Mouse (Mus musculus) lung, postnatal 0 days (tissue): ENCODE results near the gene Iscu. TPM values are rescaled to one million over a fixed set of nuclear protein-coding genes. Genes with fewer than 3 reads are reported as not detected.

ENCODE experiments used
- ATAC-seq: fragments of 200-750 bp; cut with Nextera tagmentation; 2 replicates; pipeline ENCODE4 v1.8.0; 2017; ENCODE audit warnings: moderate library complexity
- DNase-seq: peaks from one replicate; pipeline ENCODE4 v3.0.0-alpha.2; 2016; ENCODE audit warnings: low spot score
- H3K27ac ChIP-seq: fragments of 300-500 bp; sonication (generic); 2 replicates; pipeline ENCODE4 v1.5.1; 2014; ENCODE audit warnings: antibody characterized with exemption, mild to moderate bottlenecking, low read length, mixed read lengths
- H3K27me3 ChIP-seq: fragments of 300-500 bp; sonication (generic); replicated peaks from 2 replicates; pipeline ENCODE4 v1.6.1; 2014; ENCODE audit warnings: low read length, mixed read lengths; ENCODE audit not compliant: insufficient read depth
- H3K36me3 ChIP-seq: fragments of 300-500 bp; sonication (generic); 2 replicates; pipeline ENCODE4 v1.6.1; 2014; ENCODE audit warnings: low read length, mixed read lengths; ENCODE audit not compliant: insufficient read depth
- H3K4me1 ChIP-seq: fragments of 300-500 bp; sonication (generic); 2 replicates; pipeline ENCODE4 v1.6.1; 2014; ENCODE audit warnings: antibody characterized with exemption, low read depth, low read length, mixed read lengths; ENCODE audit not compliant: insufficient read depth
- H3K4me2 ChIP-seq: fragments of 300-500 bp; sonication (generic); replicated peaks from 2 replicates; pipeline ENCODE4 v1.6.1; 2014; ENCODE audit warnings: low read depth, mild to moderate bottlenecking, low read length, moderate library complexity, mixed read lengths
- H3K4me3 ChIP-seq: fragments of 300-500 bp; sonication (generic); 2 replicates; pipeline ENCODE4 v1.5.1; 2014; ENCODE audit warnings: low read depth, low read length
- H3K9ac ChIP-seq: fragments of 300-500 bp; sonication (generic); replicated peaks from 2 replicates; pipeline ENCODE4 v1.6.1; 2014; ENCODE audit warnings: low read depth, mild to moderate bottlenecking
- H3K9me3 ChIP-seq: fragments of 300-500 bp; sonication (generic); 2 replicates; pipeline ENCODE4 v1.6.1; 2016; ENCODE audit warnings: low read length, mixed read lengths
- CTCF ChIP-seq: IDR thresholded peaks from 2 replicates; pipeline ENCODE4 v1.5.1; 2016; ENCODE audit warnings: antibody characterized with exemption, mild to moderate bottlenecking
- EP300 ChIP-seq: IDR thresholded peaks from 2 replicates; pipeline ENCODE4 v1.6.1; 2016; ENCODE audit warnings: antibody characterized with exemption, mild to moderate bottlenecking, control low read depth
- WGBS: fragments of 180-500 bp; shearing (Covaris S2); extraction: QIAGEN DNeasy Blood & Tissue Kit; methylation state at CpG from one replicate; pipeline ENCODE4 v1.1.7; 2014; 5-methylcytosine and 5-hydroxymethylcytosine counted together
- polyA plus RNA-seq: library from polyadenylated mRNA; unstranded; fragments of >200 nt; fragmentation: Nextera tagmentation; extraction: Ambion mirVana; gene quantifications from 2 replicates; pipeline ENCODE4 v1.2.1, GENCODE M21; 2015

Iscu gene
- polyA plus RNA-seq, 1 experiment from 2014 or later = 225 TPM

DNA sequence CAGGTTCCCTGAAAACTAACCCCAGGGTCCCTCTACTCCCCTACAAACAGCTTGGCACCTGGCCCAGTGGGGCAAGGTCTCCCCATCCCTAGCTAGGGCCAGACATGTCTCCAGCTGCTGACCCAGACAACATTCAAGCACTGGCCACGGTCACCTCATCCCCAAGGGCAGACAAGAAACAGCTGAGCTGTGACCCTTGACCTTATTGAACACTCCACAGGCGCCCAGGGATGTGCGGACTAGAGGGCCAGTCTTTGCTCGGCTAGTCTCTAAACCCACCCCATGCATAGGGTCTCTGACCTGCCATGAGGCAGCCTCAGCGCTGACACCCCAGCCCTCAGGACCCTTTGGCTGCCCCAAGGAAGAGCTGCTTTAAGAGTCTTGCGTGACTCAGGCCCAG lies 16.1 kb downstream of the Iscu start:
- no peaks in the 10 kb centered on the region for H3K27me3 ChIP-seq
- TF ChIP-seq CTCF (no peak), EP300 (no peak)
- WGBS = 48% methylated on average over 6 of the region's 6 CpGs
- no peak overlapping the region for H3K9ac ChIP-seq
- no peaks in the 10 kb centered on the region for H3K9me3 ChIP-seq
- no peak overlapping the region for H3K4me2 ChIP-seq
- H3K27ac ChIP-seq = peak overlapping the region; percentile 57; the same call in 1 of the 2 replicates
- peak; percentile 44 for DNase-seq
- H3K4me3 ChIP-seq = no peak overlapping the region
- H3K4me1 ChIP-seq = peaks cover 3% of the 10 kb centered on the region; the same call in 1 of the 2 replicates
- H3K36me3 ChIP-seq = no peaks in the 10 kb centered on the region
- ATAC-seq = peak; percentile 28

DNA sequence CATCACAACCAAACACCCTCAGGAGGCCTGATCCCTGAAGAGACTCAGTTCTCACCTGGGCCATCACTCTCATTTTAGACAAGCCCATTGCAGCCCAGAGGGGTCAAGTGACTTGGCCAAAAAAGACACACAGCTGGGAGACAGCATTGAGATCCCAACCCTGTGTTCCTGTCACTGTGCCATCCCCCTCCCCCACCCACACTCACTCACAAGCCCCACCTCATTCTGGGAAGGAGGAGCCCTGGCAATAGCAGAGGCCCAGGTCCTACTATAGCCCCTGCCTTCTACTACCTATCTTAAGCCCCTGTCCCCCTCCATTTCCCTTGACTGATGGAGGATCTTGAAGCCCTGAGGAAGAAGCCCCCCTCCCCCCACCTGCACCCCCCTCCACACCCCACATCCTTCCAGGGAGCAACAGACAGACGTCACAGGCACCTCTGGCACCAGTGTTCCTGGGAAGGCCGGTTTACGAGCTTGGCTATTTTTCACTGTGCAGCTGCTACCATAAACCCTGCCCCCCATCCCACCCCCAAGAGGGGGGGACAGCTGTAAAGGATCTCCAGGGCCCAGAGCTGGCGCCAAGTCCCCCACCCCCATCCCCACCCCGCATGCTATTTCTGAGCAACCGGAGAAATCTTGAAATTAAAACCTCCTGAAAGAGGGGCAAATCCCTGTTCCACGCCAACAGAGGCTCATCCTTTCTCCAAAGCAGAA lies 16.7 kb downstream of the Iscu start:
- 24% methylated on average over 7 of the region's 7 CpGs for WGBS
- peak overlapping the region; percentile 57 for H3K27ac ChIP-seq
- no peak overlapping the region for H3K4me2 ChIP-seq
- H3K9me3 ChIP-seq = no peaks in the 10 kb centered on the region
- H3K4me1 ChIP-seq = peaks cover 3% of the 10 kb centered on the region; the same call in 1 of the 2 replicates
- TF ChIP-seq EP300 (no peak), CTCF (no peak)
- ATAC-seq = peak; percentile 85
- DNase-seq = peak; percentile 87
- no peaks in the 10 kb centered on the region for H3K27me3 ChIP-seq
- no peaks in the 10 kb centered on the region for H3K36me3 ChIP-seq
- H3K9ac ChIP-seq = no peak overlapping the region
- no peak overlapping the region for H3K4me3 ChIP-seq

DNA sequence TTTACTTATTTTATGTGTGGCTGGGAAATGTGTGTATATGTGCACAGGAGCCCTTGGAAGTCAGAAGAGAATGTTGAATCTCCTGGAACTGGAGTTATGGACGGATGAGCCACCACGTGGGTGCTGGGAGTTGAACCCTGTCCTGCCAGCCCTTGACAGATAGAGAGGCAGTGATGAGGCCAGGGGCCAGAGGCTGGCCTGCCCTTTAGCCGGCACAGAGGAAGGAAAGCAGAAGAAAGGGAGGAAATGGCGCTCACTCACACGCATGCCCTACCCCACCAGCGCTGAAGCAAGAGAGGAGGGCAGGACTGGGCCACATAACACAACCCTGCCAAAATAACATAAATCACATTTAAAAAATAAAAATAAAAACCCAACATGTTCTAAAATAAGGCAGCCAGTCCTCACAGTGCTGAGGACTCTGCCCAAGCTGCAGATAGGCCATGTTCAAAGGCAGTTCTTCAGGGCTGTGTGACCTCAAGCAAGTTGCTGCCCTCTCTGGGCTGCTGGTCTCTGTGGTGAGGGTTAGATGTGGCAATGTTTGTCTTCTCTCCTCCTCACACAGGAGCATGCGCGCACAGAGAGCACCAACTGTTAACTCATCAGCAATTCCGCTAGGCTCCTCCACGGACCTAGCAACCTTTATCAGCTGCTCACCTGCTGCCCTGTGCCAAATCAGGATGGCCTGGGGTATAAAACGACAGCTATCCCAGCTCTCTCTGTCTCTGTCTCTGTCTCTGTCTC lies 18.1 kb downstream of the Iscu start:
- Histone ChIP-seq H3K4me2 (no peak overlapping the region), H3K27ac (peak overlapping the region; percentile 43; the same call in 1 of the 2 replicates), H3K36me3 (no peaks in the 10 kb centered on the region), H3K4me1 (peaks cover 3% of the 10 kb centered on the region; the same call in 1 of the 2 replicates), H3K9me3 (no peaks in the 10 kb centered on the region), H3K9ac (no peak overlapping the region), H3K4me3 (no peak overlapping the region), H3K27me3 (no peaks in the 10 kb centered on the region)
- 31% methylated on average over 11 of the region's 11 CpGs for WGBS
- TF ChIP-seq EP300 (no peak), CTCF (no peak)
- ATAC-seq = peak; percentile 53
- peak; percentile 49 for DNase-seq

DNA sequence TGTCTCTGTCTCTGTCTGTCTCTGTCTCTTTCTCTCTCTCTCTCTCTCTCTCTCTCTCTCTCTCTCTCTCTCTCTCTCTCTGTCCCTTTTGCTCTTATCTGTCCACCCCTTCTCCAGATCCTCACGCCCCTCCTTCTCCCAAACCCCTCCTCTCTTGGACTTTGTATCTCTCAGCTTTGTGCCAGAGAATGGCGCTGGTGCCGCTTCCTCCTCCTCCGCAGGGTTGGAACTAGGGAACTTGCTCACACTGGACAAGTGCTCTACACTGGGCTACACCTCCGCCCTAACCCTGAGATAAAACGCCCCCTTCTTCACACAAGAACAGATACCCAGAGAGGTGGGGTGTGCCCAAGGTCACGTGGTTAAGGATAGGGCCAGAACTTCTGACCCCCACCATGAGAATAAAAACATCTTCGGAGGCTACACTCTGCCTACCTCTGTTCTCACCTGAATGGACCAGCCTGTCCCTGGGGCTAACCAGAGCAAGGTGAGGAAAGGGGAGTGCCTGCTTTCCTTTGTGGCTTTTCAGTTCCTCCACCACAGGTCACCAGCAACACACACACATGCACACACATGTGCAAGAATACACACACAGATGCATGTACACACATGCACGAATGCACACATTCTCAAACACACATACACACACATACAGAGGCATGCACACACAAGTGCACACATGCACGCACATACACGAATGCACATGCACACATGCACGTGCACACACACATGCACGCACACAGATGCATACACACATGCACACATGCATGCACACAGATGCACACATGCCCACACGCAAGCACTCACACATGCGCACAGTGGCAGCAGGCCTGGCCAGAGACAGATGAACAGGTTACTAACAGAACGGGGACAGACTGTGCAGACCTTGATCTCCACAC lies 18.9 kb downstream of the Iscu start:
- WGBS = 69% methylated on average over 16 of the region's 16 CpGs
- H3K27ac ChIP-seq = peak overlapping the region; percentile 43; the same call in 1 of the 2 replicates
- no peak for DNase-seq

DNA sequence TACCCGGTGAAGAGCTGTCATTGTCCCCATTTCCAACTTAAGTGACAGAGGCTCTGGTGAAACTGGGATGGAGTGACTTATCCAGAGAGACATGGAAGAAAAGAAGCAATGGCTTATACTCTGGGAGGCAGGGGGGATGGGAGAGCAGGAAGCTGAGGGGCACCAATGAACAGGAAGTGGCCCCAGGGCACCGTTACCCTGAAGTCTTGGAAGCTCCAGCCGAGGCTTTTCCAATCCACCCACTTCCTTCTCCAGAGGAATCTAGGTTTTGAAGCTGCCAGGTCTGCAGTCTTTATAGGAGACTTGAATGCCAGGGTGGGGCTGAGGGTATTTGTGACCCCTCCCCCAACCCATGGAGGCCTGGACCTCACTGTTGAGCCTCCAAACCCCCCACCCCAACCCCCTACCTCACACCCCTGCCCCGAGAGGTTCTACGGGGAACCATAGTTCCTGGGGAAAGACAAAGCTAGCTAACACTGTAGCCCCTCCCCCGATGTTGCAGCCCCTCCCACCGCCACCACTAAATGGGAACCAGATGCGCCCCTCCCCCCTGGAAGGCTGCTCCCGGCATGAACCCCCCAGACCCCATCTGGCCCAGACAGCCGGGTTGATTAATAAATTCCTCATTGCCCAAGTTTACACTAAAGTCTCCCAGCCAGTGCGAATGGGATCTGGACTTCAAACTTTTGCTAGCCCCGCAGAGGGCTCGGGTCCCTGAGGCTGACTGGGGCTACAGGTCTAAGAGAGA lies 24.0 kb downstream of the Iscu start:
- Histone ChIP-seq H3K4me3 (no peak overlapping the region; the same call in 1 of the 2 replicates), H3K27me3 (no peaks in the 10 kb centered on the region), H3K9me3 (no peaks in the 10 kb centered on the region), H3K4me2 (peak overlapping the region; percentile 46), H3K27ac (no peak overlapping the region; the same call in 1 of the 2 replicates), H3K36me3 (no peaks in the 10 kb centered on the region), H3K9ac (no peak overlapping the region), H3K4me1 (peaks cover 8% of the 10 kb centered on the region; the same call in 1 of the 2 replicates)
- no peak for ATAC-seq
- DNase-seq = peak; percentile 45
- WGBS = 6% methylated on average over 13 of the region's 13 CpGs
- no peak for TF ChIP-seq EP300
- TF ChIP-seq CTCF = no peak

More for the DNA sequence above, 18.9 kb downstream of the Iscu start:
- Histone ChIP-seq H3K27me3 (no peaks in the 10 kb centered on the region), H3K36me3 (no peaks in the 10 kb centered on the region), H3K4me2 (no peak overlapping the region), H3K4me1 (peaks cover 5% of the 10 kb centered on the region; the same call in 1 of the 2 replicates), H3K9ac (no peak overlapping the region), H3K4me3 (no peak overlapping the region), H3K9me3 (no peaks in the 10 kb centered on the region)
- ATAC-seq = no peak
- no peak for TF ChIP-seq EP300
- TF ChIP-seq CTCF = no peak
